Mouse (Mus musculus) ES-E14 (cell line): ENCODE measurements around the gene Olfr119.
"Not testable (repeated sequence)": the region's sequence is repeated elsewhere in the genome, so short reads cannot be mapped to it uniquely, and the experiment has no call there.

Experiments used
- CHD2 ChIP-seq: IDR thresholded peaks from 2 replicates; pipeline ENCODE4 v1.6.1; 2014; ENCODE audit warnings: mild to moderate bottlenecking, low read depth, low read length, inconsistent platforms
- MAFK ChIP-seq: IDR thresholded peaks from 2 replicates; pipeline ENCODE4 v1.6.1; 2014; ENCODE audit warnings: mild to moderate bottlenecking, low read depth, low read length, inconsistent platforms; ENCODE audit not compliant: insufficient read depth
- ZC3H11A ChIP-seq: IDR thresholded peaks from 2 replicates; pipeline ENCODE4 v1.6.1; 2012; ENCODE audit warnings: low read depth, mild to moderate bottlenecking, inconsistent platforms, low read length, borderline replicate concordance

DNA sequence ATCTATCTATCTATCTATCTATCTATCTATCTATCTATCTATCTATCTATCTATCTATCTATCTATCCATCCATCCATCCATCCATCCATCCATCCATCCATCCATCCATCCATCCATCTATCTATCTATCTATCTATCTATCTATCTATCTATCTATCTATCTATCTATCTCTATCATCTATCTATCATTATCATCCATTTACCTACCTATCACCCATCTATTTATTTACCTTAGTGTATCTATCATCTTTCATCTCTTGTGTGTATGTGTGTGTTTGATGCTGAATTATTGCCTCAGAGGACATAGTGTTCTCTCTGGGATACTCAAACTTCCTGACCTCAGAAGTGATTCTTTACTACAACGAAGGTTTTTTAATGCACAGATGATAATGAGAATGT lies at the start of gene Olfr119:
- not testable (repeated sequence) for TF ChIP-seq MAFK, CHD2, ZC3H11A
